Mouse (Mus musculus): Measurements from ENCODE around the gene Mtmr4.

GRCm38 (mm10) chr11:87584711-87585505 is 7.1 kb upstream of the Mtmr4 start:
- TF ChIP-seq CTCF (conservative IDR thresholded peaks at IDR 0.05; ENCODE audit: low read length): no peak
- TF ChIP-seq NANOG (IDR thresholded peaks at IDR 0.05; ENCODE audit: borderline replicate concordance, low read length): no peak

All from E14TG2a.4 (cell line).